Mouse (Mus musculus) kidney, postnatal 14 days (tissue): ENCODE data around the gene Smyd3.
"Not testable (repeated sequence)": the region's sequence is repeated elsewhere in the genome, so short reads cannot be mapped to it uniquely, and the experiment has no call there.

ENCODE experiments used
- DNase-seq: peaks from one replicate; pipeline ENCODE4 v3.0.0; 2022; ENCODE audit warnings: mixed read lengths

Gene Smyd3

GRCm38 (mm10) chr1:179217036-179217435, 300.8 kb downstream of the Smyd3 start:
- DNase-seq, result no peak

GRCm38 (mm10) chr1:179213381-179213780, 304.5 kb downstream of the Smyd3 start:
- DNase-seq, result no peak

GRCm38 (mm10) chr1:179212295-179212694, 305.5 kb downstream of the Smyd3 start:
- no peak for DNase-seq

- DNase-seq, result no peak
Measured at GRCm38 (mm10) chr1:179211313-179211712, 306.5 kb downstream of the Smyd3 start.

GRCm38 (mm10) chr1:179207846-179208595, 309.8 kb downstream of the Smyd3 start:
- DNase-seq, result no peak

- no peak for DNase-seq
Measured at GRCm38 (mm10) chr1:179207180-179207741, 310.6 kb downstream of the Smyd3 start.

- DNase-seq, result no peak
Measured at GRCm38 (mm10) chr1:179198517-179199200, 319.2 kb downstream of the Smyd3 start.

- DNase-seq, result no peak
Measured at GRCm38 (mm10) chr1:179197821-179198516, 319.9 kb downstream of the Smyd3 start.

- DNase-seq, result no peak
Measured at GRCm38 (mm10) chr1:179197156-179197555, 320.7 kb downstream of the Smyd3 start.

- no peak for DNase-seq
Measured at GRCm38 (mm10) chr1:179196422-179196821, 321.4 kb downstream of the Smyd3 start.

GRCm38 (mm10) chr1:179192781-179193180, 325.1 kb downstream of the Smyd3 start:
- DNase-seq, result no peak

GRCm38 (mm10) chr1:179190837-179191236, 327.0 kb downstream of the Smyd3 start:
- no peak for DNase-seq

- no peak for DNase-seq
Measured at GRCm38 (mm10) chr1:179187171-179187570, 330.7 kb downstream of the Smyd3 start.

- no peak for DNase-seq
Measured at GRCm38 (mm10) chr1:179184631-179185030, 333.2 kb downstream of the Smyd3 start.

GRCm38 (mm10) chr1:179183499-179183898, 334.3 kb downstream of the Smyd3 start:
- no peak for DNase-seq

- no peak for DNase-seq
Measured at GRCm38 (mm10) chr1:179180546-179180945, 337.3 kb downstream of the Smyd3 start.

GRCm38 (mm10) chr1:179176861-179177658, 340.8 kb downstream of the Smyd3 start:
- DNase-seq, result peak; percentile 48

GRCm38 (mm10) chr1:179174241-179174640, 343.6 kb downstream of the Smyd3 start:
- DNase-seq, result no peak

GRCm38 (mm10) chr1:179170555-179170954, 347.3 kb downstream of the Smyd3 start:
- DNase-seq, result no peak

- no peak for DNase-seq
Measured at GRCm38 (mm10) chr1:179169749-179170148, 348.1 kb downstream of the Smyd3 start.

GRCm38 (mm10) chr1:179169161-179169560, 348.7 kb downstream of the Smyd3 start:
- no peak for DNase-seq

GRCm38 (mm10) chr1:179164219-179164618, 353.6 kb downstream of the Smyd3 start:
- DNase-seq, result not testable (repeated sequence)
